Mouse (Mus musculus) B cell, adult 2 months (primary cell): ENCODE measurements around the gene Ifna12.
"Not testable (repeated sequence)": the region's sequence is repeated elsewhere in the genome, so short reads cannot be mapped to it uniquely, and the experiment has no call there.

ENCODE experiments used
- DNase-seq, 2 experiments: peaks; one replicate each; pipeline ENCODE4 v3.0.0; 2022

Gene Ifna12

DNA sequence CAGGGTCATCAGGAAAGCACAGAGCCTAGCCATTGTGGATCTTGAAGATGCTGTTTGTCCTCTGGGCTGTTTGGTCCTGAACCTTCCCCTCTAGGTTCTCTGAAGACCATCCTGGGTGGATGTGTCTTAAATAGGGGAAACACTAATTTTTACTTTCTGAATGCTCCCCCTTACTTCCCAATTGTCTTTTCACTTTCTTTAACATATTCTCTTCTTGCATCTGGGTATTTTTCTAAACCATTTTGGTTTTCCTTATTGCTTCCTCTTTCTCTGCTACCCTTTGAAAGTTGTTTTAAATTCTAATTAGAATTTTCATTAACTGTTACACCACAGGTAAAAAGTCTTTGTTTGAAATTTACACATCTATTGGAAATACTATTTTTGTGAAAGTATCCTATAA, at the start of gene Ifna12:
Ifna12 (minus strand) TSS at position 101 of the 400 bp plus-strand sequence.
- DNase-seq = no peak

DNA sequence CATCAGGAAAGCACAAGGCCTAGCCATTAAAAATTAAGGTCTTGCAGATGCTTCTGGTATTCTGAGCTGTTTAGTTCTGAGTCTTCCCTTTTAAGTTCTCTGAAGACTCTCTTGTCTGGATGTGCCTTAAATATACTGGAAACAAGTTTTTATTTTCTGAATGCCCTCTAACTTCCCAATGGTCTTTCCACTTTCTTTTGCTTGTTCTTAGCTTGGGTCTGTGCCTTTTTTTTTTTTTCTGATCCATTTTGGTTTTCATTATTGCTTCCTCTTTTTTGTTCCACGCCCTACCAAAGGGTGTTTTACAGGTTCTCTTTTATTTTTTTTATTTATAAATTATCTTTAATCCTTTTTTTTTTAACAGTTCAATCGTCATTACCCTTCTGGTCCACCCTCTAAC, 41.2 kb upstream of the Ifna12 start, which contains the start of gene Ifna13:
Ifna13 (minus strand) TSS at position 101 of the 400 bp plus-strand sequence.
- no peak for DNase-seq

DNA sequence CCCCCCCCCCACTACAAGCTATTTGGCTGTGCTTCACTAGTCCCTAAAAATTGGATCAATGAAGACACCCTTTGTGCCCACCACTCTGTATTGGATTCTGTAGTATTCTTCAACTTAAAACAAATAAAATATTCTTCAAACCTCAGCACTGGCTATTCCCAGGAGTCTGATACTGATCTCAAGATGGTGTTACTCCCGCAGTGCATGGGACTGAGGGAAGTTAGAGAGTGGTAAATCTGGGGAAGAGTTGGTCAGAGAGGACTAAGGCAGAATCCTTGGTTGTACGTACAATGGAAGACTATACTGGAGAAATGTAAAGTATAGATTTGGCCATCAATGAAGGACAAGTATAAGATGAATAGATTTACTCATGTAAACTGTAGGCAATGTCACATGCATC, 39.4 kb upstream of the Ifna12 start:
- DNase-seq = no peak

DNA sequence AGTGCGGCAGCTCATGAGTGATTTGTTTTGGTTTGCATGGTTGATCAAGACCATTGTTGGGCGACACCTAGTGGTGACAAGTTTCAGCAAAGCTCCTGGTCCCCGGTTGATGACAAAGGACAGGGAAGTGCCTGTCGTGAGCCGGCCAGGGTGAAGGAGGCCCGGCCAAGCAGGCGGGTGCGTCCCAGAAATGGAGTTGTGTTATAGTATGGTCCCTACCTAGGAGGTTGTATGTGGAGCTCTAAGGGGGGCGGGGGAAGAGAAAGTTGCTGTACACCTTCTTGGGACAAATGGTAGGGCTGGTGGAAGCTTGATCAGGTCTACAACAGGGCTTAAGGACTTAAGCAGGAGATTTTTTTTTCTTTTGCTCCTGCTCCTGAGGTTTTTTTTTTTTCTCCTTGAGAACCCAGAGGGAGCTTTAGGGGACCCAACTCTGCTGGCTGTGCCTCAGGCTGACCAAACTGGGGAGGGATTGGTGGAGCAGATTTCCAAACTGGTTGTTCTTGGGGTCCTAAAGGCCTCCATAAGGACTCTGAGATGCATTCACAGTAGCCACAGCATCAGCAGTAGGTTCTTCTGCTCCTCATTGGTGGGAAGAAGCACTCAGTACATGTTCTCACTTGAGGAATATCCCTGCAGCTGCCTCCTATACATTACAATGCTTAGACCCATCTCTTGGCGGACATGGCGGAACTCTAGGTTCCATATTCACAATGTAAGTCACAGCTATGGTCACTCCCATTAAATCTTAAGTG, 38.1 kb upstream of the Ifna12 start:
- peak; percentile 96 to 98 for DNase-seq

DNA sequence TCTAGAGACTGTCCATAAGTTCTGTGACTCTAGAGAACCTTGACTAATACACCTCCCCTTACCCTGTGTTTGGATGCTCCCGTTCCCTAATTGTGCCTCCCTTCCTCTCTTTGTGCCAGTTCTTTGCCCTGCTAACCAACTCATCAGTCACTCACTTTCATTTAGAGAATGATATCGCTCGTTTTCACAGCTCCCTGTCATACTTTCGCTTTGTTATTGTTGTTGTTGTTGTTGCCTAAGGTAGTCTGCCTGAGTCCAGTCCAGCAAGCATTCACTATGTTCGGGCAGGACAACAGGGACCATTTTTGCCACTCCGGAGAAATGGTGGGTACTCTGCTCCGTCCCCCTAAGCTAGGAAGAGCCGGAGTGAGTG, 37.5 kb upstream of the Ifna12 start:
- no peak for DNase-seq

DNA sequence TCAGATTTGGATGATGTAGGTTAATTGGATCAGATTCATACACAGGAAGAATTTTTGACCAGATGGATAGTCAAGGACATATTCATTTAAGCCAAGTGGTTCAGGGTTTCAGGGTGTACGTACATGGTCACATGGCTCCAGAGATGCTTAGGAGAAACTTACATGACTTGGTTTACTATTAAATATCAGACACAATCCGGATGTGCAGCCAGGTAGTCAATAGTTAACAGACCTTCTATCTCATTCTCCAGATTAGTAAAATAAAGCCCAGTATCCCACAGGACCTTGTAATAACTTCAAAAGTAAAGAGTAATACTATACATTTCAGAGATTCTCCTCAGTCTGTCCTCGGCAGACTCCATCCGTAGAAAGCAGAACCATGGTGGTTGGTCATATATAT, 31.1 kb upstream of the Ifna12 start, which contains the start of gene C87499:
C87499 (minus strand) TSS at position 101 of the 400 bp plus-strand sequence.
- no peak for DNase-seq

DNA sequence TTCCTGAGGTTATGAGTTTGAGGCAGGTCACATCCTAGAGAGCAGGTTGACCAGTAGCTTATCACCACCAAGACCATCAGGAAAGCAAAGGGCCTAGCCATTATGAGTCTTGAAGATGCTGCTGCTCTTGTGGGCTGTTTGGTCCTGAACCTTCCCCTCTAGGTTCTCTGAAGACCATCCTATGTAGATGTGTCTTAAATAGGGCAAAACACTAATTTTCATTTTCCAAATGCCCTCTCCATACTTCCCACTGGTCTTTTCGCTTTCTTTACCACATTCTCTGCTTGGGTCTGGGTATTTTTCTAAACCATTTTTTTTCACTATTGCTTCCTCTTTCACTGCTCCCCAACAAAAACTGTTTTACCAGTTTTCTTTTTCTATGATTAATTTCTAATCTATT, 10.9 kb downstream of the Ifna12 start, which contains the start of gene Ifna9:
Ifna9 (minus strand) TSS at position 101 of the 400 bp plus-strand sequence.
- DNase-seq = no peak

DNA sequence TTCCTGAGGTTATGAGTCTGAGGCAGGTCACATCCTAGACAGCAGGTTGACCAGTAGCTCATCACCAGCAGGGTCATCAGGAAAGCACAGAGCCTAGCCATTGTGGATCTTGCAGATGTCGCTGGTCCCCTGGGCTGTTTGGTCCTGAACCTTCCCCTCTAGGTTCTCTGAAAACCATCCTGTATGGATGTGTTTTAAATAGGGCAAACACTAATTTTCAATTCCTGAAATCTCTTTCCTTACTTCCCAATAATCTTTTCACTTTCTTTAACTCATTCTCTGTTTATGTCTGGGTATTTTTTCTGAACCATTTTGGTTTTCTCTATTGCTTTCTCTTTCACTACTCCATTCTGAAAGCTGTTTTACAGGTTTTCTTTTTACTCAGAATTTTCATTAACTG, 31.5 kb downstream of the Ifna12 start, which contains the start of gene Ifna14:
Ifna14 (minus strand) TSS at position 101 of the 400 bp plus-strand sequence.
- no peak for DNase-seq

DNA sequence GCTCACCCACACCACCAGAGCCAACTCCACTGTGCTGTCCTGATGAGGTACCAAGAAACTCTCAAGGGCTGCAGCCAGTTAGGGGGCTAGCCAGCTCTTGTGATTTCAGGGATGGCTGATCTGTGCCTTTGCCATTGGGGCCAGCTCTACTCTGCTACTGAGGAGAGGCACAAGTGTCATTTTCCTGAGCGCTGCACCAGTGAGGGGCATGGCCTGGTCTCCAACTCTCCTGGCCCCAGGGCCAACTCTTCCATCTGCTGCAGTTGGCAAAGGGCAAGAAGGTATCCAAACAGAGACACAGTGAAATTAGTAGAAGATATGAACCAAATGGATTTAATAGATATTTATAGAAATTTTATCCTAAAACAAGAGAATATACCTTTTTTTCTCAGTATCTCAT, 41.4 kb downstream of the Ifna12 start:
- no peak for DNase-seq

DNA sequence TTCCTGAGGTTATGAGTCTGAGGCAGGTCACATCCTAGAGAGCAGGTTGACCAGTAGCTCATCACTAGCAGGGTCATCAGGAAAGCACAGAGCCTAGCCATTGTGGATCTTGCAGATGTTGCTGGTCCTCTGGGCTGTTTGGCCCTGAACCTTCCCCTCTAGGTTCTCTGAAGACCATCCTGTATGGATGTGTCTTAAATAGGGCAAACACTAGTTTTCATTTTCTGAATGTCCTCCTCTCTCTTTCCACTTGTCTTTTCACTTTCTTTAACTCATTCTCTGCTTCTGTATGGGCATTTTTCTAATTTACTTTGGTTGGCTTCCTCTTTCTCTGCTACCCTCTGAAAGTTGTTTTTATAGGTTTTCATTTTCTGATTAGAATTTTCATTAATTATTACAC, 45.0 kb downstream of the Ifna12 start, which contains the start of gene Ifna15:
Ifna15 (minus strand) TSS at position 101 of the 400 bp plus-strand sequence.
- not testable (repeated sequence) for DNase-seq
